Mouse (Mus musculus) forebrain, embryonic 11.5 days (tissue): ENCODE measurements at regions not wholly inside any gene's neighbourhood (a gene's known extent, or its start where the extent isn't known, plus 50 kb on each side); places are given as distances from the start of the nearest gene placed in this dataset.

Experiments used
- ATAC-seq: fragments of 200-750 bp; cut with Nextera tagmentation; replicated peaks from 2 replicates; pipeline ENCODE4 v1.8.0; 2017; ENCODE audit warnings: moderate TSS enrichment; ENCODE audit not compliant: low FRiP score
- DNase-seq: peaks from one replicate; pipeline ENCODE4 v3.0.0-alpha.2; 2017; ENCODE audit warnings: low spot score
- H3K27ac ChIP-seq: fragments of 300-500 bp; sonication (generic); 2 replicates; pipeline ENCODE4 v1.5.1; 2014; ENCODE audit warnings: low read depth, low read length
- H3K27me3 ChIP-seq: fragments of 300-500 bp; sonication (generic); 2 replicates; pipeline ENCODE4 v1.6.1; 2014; ENCODE audit warnings: mild to moderate bottlenecking, low read length, mixed read lengths; ENCODE audit not compliant: control insufficient read depth, insufficient read depth
- H3K36me3 ChIP-seq: fragments of 300-500 bp; sonication (generic); 2 replicates; pipeline ENCODE4 v1.6.1; 2014; ENCODE audit warnings: mild to moderate bottlenecking, low read length, moderate library complexity, mixed read lengths; ENCODE audit not compliant: control insufficient read depth, insufficient read depth
- H3K4me1 ChIP-seq: fragments of 300-500 bp; sonication (generic); replicated peaks from 2 replicates; pipeline ENCODE4 v1.6.1; 2014; ENCODE audit warnings: low read length, mixed read lengths; ENCODE audit not compliant: control insufficient read depth, insufficient read depth
- H3K4me2 ChIP-seq: fragments of 300-500 bp; sonication (generic); 2 replicates; pipeline ENCODE4 v1.6.1; 2014; ENCODE audit warnings: low read depth, mild to moderate bottlenecking, low read length, moderate library complexity, mixed read lengths; ENCODE audit not compliant: severe bottlenecking
- H3K4me3 ChIP-seq: fragments of 300-500 bp; sonication (generic); 2 replicates; pipeline ENCODE4 v1.5.1; 2014; ENCODE audit warnings: low read depth, low read length
- H3K9ac ChIP-seq: fragments of 300-500 bp; sonication (generic); 2 replicates; pipeline ENCODE4 v1.6.1; 2014; ENCODE audit warnings: low read length
- H3K9me3 ChIP-seq: fragments of 300-500 bp; sonication (generic); 2 replicates; pipeline ENCODE4 v1.6.1; 2016; ENCODE audit warnings: low read length, mixed read lengths; ENCODE audit not compliant: control insufficient read depth
- WGBS: fragments of 180-500 bp; shearing (Covaris S2); extraction: QIAGEN DNeasy Blood & Tissue Kit; methylation state at CpG from one replicate; pipeline ENCODE4 v1.1.7; 2014; 5-methylcytosine and 5-hydroxymethylcytosine counted together

GRCm38 (mm10) chr13:44546289-44546688 lies 183.0 kb upstream of the Jarid2 start:
- no peaks in the 10 kb centered on the region for H3K4me1 ChIP-seq
- no peak for ATAC-seq
- no peaks in the 10 kb centered on the region for H3K36me3 ChIP-seq
- H3K4me2 ChIP-seq, result no peak overlapping the region
- 87% methylated on average over 2 of the region's 2 CpGs for WGBS
- H3K9me3 ChIP-seq, result no peaks in the 10 kb centered on the region
- no peak overlapping the region for H3K4me3 ChIP-seq
- no peaks in the 10 kb centered on the region for H3K27me3 ChIP-seq
- H3K9ac ChIP-seq, result no peak overlapping the region
- no peak overlapping the region for H3K27ac ChIP-seq
- DNase-seq, result no peak

DNA sequence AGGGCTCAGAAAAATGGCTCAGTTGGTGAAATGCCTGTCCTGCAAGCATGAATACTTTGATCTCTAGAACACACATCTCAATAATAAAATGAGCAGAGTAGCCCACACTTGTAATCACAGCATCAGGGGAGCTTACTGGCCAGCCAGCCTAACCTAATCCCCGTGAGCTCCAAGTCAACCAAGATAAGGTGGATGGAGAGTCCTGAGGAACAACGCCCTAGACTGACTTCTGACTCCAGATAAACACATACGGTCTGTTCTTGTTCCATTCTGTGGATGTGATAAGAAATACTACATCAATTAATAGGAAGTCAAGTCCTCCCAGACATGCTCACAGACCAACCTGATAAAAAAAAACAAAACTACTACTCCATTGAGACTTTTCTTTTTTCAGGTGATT lies 180.4 kb upstream of the Jarid2 start:
- ATAC-seq, result no peak
- no peak overlapping the region for H3K4me2 ChIP-seq
- no peaks in the 10 kb centered on the region for H3K9me3 ChIP-seq
- H3K27me3 ChIP-seq, result no peaks in the 10 kb centered on the region
- H3K36me3 ChIP-seq, result no peaks in the 10 kb centered on the region
- H3K27ac ChIP-seq, result no peak overlapping the region
- 89% methylated on average over 3 of the region's 3 CpGs for WGBS
- no peak overlapping the region for H3K9ac ChIP-seq
- H3K4me1 ChIP-seq, result no peaks in the 10 kb centered on the region
- no peak overlapping the region for H3K4me3 ChIP-seq
- DNase-seq, result no peak

GRCm38 (mm10) chr13:44553363-44553762 lies 175.9 kb upstream of the Jarid2 start:
- no peak overlapping the region for H3K4me2 ChIP-seq
- H3K9me3 ChIP-seq, result no peaks in the 10 kb centered on the region
- 87% methylated on average over 5 of the region's 5 CpGs for WGBS
- H3K9ac ChIP-seq, result no peak overlapping the region
- no peak overlapping the region for H3K27ac ChIP-seq
- no peaks in the 10 kb centered on the region for H3K36me3 ChIP-seq
- H3K27me3 ChIP-seq, result no peaks in the 10 kb centered on the region
- DNase-seq, result no peak
- H3K4me1 ChIP-seq, result no peaks in the 10 kb centered on the region
- H3K4me3 ChIP-seq, result no peak overlapping the region
- ATAC-seq, result no peak

DNA sequence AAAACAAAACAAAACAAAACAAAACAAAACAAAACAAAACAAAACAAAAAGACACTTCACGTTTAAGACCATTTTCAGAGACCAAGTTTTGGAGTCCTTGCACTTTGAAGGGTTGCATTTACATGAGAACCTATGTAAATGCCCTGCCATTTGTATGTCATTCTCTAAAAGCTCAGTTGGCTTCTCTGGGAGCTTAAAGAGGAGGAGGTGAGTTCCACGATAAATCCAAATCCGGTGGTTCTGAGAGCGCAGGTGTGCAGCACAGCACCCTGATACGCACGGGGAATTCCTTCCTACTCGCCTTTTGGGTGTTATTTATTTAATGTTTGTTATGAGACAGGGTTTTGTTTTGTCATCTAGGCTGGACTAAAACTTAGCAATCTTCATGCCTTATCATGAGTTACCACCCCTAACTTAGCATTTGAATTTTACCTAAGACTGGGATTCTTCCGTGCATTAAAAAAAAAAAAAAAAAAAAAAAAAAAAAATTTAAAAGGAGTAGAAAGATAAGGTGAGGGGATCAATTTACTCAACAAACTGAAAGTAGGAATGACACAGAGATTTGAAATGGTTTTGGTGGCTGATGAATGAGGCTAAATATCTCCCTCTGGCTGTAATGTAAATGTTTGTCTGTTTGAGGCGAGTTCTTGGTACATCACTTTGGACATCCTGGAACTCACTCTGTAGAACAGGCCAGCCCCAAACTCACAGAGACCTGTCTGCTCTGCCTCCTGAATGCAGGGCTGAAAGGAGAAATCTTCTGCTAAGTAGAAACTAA lies 174.4 kb upstream of the Jarid2 start:
- no peak overlapping the region for H3K9ac ChIP-seq
- WGBS, result 81% methylated on average over 9 of the region's 9 CpGs
- H3K9me3 ChIP-seq, result no peaks in the 10 kb centered on the region
- no peaks in the 10 kb centered on the region for H3K36me3 ChIP-seq
- no peaks in the 10 kb centered on the region for H3K27me3 ChIP-seq
- no peak overlapping the region for H3K4me3 ChIP-seq
- ATAC-seq, result no peak
- no peaks in the 10 kb centered on the region for H3K4me1 ChIP-seq
- no peak overlapping the region for H3K4me2 ChIP-seq
- no peak for DNase-seq
- no peak overlapping the region for H3K27ac ChIP-seq

DNA sequence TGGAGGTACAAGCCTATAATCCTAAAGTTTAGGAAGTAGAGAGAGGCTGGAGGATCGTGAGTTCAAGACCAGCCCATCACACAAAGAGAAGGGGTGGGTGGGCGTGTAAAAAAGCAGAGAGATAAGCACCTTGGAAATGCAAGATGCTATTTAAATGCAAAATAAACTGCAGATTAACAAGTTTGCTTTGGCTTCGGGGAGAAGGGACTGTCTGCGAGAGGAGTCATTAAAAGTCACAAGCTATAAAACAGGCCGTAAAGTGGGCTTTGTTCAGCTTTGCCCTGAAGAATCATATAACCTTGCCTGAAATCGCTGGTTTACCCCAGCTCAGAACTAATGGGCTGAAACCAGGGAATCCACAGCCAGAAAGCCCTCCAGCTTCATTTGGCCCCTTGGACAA lies 173.3 kb upstream of the Jarid2 start:
- Histone ChIP-seq H3K27ac (no peak overlapping the region), H3K4me1 (no peaks in the 10 kb centered on the region), H3K27me3 (no peaks in the 10 kb centered on the region), H3K9ac (no peak overlapping the region), H3K4me2 (no peak overlapping the region), H3K9me3 (no peaks in the 10 kb centered on the region), H3K36me3 (no peaks in the 10 kb centered on the region), H3K4me3 (no peak overlapping the region)
- ATAC-seq, result no peak
- no peak for DNase-seq
- WGBS, result 85% methylated on average over 6 of the region's 6 CpGs

GRCm38 (mm10) chr13:44558051-44558450 lies 171.2 kb upstream of the Jarid2 start:
- Histone ChIP-seq H3K27me3 (no peaks in the 10 kb centered on the region), H3K9me3 (no peaks in the 10 kb centered on the region)
- no peak for ATAC-seq

DNA sequence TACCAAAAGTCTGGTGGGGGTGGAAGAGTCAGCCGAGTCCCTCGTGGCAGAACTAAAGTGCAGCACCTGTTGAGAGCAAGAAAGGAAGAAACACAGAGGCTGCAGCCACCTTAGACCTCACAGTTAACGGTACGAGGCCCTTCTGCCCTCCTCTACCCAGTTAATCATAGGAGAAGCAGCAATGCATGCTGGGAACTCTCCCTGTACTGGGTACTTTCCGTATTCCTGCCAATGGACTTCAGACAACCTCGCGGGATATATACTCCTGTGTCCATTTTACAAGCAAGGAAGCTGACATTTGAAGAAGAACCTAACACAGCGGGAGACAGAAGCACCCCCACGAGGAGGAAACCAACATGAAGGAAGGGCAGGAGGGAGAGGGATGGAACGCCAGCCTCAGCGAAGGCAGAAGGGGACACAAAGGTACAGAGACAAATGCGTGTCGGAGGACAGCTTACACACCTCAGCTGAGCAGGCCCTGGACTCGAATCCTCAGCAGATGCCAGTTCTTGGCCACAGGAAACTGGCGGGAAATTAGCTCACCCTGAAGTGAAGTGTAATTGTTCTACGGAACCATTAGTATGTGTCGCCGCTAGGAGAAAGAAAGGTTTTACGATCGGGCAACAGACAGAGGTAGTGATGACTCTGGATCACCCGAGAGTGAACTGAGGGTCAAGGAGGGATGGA lies 170.6 kb upstream of the Jarid2 start:
- 91% methylated on average over 21 of the region's 21 CpGs for WGBS
- Histone ChIP-seq H3K4me3 (no peak overlapping the region), H3K4me1 (no peaks in the 10 kb centered on the region), H3K9ac (no peak overlapping the region), H3K4me2 (no peak overlapping the region), H3K36me3 (no peaks in the 10 kb centered on the region), H3K27ac (no peak overlapping the region), H3K27me3 (no peaks in the 10 kb centered on the region), H3K9me3 (no peaks in the 10 kb centered on the region)
- ATAC-seq (no peak), DNase-seq (no peak)

More at GRCm38 (mm10) chr13:44558051-44558450, 171.2 kb upstream of the Jarid2 start:
- Histone ChIP-seq H3K4me3 (no peak overlapping the region), H3K4me1 (no peaks in the 10 kb centered on the region), H3K9ac (no peak overlapping the region), H3K27ac (no peak overlapping the region), H3K4me2 (no peak overlapping the region), H3K36me3 (no peaks in the 10 kb centered on the region)
- no peak for DNase-seq
- WGBS, result 92% methylated on average over 12 of the region's 12 CpGs

DNA sequence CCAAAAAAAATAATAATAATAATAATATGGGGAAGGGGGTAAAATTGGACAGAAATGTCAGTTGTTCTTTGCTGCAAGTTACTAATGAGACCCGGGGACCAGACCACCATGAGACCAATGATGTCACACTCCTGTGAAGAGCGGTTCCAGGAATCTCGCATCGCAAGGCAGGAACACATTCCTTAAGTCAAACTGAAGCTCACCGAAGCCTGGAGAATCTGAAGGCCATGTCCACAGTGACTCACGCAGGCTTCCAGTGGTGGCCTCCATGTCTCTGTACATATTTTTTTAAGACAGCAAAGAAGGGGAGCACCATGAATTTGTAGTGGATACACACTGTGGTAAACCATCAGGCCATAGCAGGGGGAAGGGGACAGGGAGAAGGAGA lies 170.1 kb upstream of the Jarid2 start:
- H3K4me1 ChIP-seq, result no peaks in the 10 kb centered on the region
- no peak overlapping the region for H3K9ac ChIP-seq
- H3K27ac ChIP-seq, result no peak overlapping the region
- no peaks in the 10 kb centered on the region for H3K36me3 ChIP-seq
- H3K4me2 ChIP-seq, result no peak overlapping the region
- H3K27me3 ChIP-seq, result no peaks in the 10 kb centered on the region
- WGBS, result 92% methylated on average over 6 of the region's 6 CpGs
- ATAC-seq (no peak), DNase-seq (no peak)
- no peaks in the 10 kb centered on the region for H3K9me3 ChIP-seq
- H3K4me3 ChIP-seq, result no peak overlapping the region

GRCm38 (mm10) chr13:44559706-44560105 lies 169.6 kb upstream of the Jarid2 start:
- no peak for ATAC-seq
- no peak overlapping the region for H3K27ac ChIP-seq
- no peaks in the 10 kb centered on the region for H3K27me3 ChIP-seq
- 75% methylated on average over 2 of the region's 2 CpGs for WGBS
- no peaks in the 10 kb centered on the region for H3K36me3 ChIP-seq
- no peak overlapping the region for H3K4me3 ChIP-seq
- DNase-seq, result no peak
- H3K9me3 ChIP-seq, result no peaks in the 10 kb centered on the region
- 0 out of 2 replicates have a peak, but pooled peaks cover 2% of the 10 kb centered on the region for H3K4me1 ChIP-seq
- no peak overlapping the region for H3K9ac ChIP-seq
- no peak overlapping the region for H3K4me2 ChIP-seq
